Mouse (Mus musculus) skeletal muscle tissue, postnatal 0 days (tissue): ENCODE measurements around the gene Wnt2. TPM values are rescaled to one million over a fixed set of nuclear protein-coding genes. Genes with fewer than 3 reads are reported as not detected.

Experiments
- polyA plus RNA-seq: library from polyadenylated mRNA; unstranded; fragments of >200 nt; fragmentation: Nextera tagmentation; extraction: Ambion mirVana; gene quantifications from 2 replicates; pipeline ENCODE4 v1.2.1, GENCODE M21; 2015

The Wnt2 gene
- polyA plus RNA-seq = 1.5 and 3.6 TPM in 2 replicates

GRCm38 (mm10) chr6:18029746-18030656 is at the start of gene Wnt2:
Gene Wnt2 (minus strand): TSS chr6:18030585.

Other genes with a start within 250 kb of the Wnt2 start
- not detected in 2 replicates for gene Asz1, start 78.5 kb upstream of the Wnt2 start, polyA plus RNA-seq
- not detected in 2 replicates for gene Cftr, start 140.1 kb upstream of the Wnt2 start, polyA plus RNA-seq